Mouse (Mus musculus): Measurements from ENCODE around the gene Xpnpep1. TPM values are rescaled to one million over a fixed set of nuclear protein-coding genes. Genes with fewer than 3 reads are reported as not detected.

Gene Xpnpep1
- polyA plus RNA-seq, 1 experiment from 2014 or later = 168 TPM

GRCm38 (mm10) chr19:53031957-53032371 lies 8.1 kb downstream of the Xpnpep1 start:
- Histone ChIP-seq H3K4me2 (ENCODE audit: low read depth) (no peak overlapping the region), H3K4me1 (ENCODE audit: control insufficient read depth, insufficient read depth, low read length) (no peaks in the 10 kb centered on the region), H3K27me3 (ENCODE audit: control insufficient read depth, insufficient read depth, low read length) (no peaks in the 10 kb centered on the region), H3K36me3 (ENCODE audit: control insufficient read depth, insufficient read depth, low read length) (no peaks in the 10 kb centered on the region), H3K9me3 (ENCODE audit: control insufficient read depth, low read length) (no peaks in the 10 kb centered on the region), H3K27ac (ENCODE audit: low read depth, low read length) (no peak overlapping the region), H3K9ac (ENCODE audit: low read length) (no peak overlapping the region), H3K4me3 (ENCODE audit: low read depth, low read length) (no peak overlapping the region)
- DNase-seq (ENCODE audit: low spot score) = no peak
- 84% methylated on average over 7 of the region's 8 CpGs for WGBS
- no peak for ATAC-seq (ENCODE audit: insufficient read depth, low FRiP score, low TSS enrichment)

GRCm38 (mm10) chr19:53030279-53030678 lies 9.7 kb downstream of the Xpnpep1 start:
- H3K9ac ChIP-seq (ENCODE audit: low read length) = no peak overlapping the region
- 0 out of 2 replicates have a peak, but pooled peaks cover 4% of the 10 kb centered on the region for H3K36me3 ChIP-seq (ENCODE audit: control insufficient read depth, insufficient read depth, low read length)
- no peak overlapping the region for H3K4me3 ChIP-seq (ENCODE audit: low read depth, low read length)
- no peak for ATAC-seq (ENCODE audit: insufficient read depth, low FRiP score, low TSS enrichment)
- H3K9me3 ChIP-seq (ENCODE audit: control insufficient read depth, low read length) = no peaks in the 10 kb centered on the region
- no peaks in the 10 kb centered on the region for H3K4me1 ChIP-seq (ENCODE audit: control insufficient read depth, insufficient read depth, low read length)
- DNase-seq (ENCODE audit: low spot score) = no peak
- no peaks in the 10 kb centered on the region for H3K27me3 ChIP-seq (ENCODE audit: control insufficient read depth, insufficient read depth, low read length)
- H3K4me2 ChIP-seq (ENCODE audit: low read depth) = no peak overlapping the region
- WGBS = 99% methylated on average over 6 of the region's 6 CpGs
- H3K27ac ChIP-seq (ENCODE audit: low read depth, low read length) = no peak overlapping the region

GRCm38 (mm10) chr19:53029686-53030085 lies 10.3 kb downstream of the Xpnpep1 start:
- DNase-seq (ENCODE audit: low spot score) = no peak
- 94% methylated on average over 5 of the region's 5 CpGs for WGBS
- Histone ChIP-seq H3K27ac (ENCODE audit: low read depth, low read length) (no peak overlapping the region), H3K36me3 (ENCODE audit: control insufficient read depth, insufficient read depth, low read length) (0 out of 2 replicates have a peak, but pooled peaks cover 4% of the 10 kb centered on the region), H3K4me2 (ENCODE audit: low read depth) (no peak overlapping the region), H3K27me3 (ENCODE audit: control insufficient read depth, insufficient read depth, low read length) (no peaks in the 10 kb centered on the region), H3K9me3 (ENCODE audit: control insufficient read depth, low read length) (no peaks in the 10 kb centered on the region), H3K9ac (ENCODE audit: low read length) (no peak overlapping the region), H3K4me3 (ENCODE audit: low read depth, low read length) (no peak overlapping the region), H3K4me1 (ENCODE audit: control insufficient read depth, insufficient read depth, low read length) (no peaks in the 10 kb centered on the region)
- no peak for ATAC-seq (ENCODE audit: insufficient read depth, low FRiP score, low TSS enrichment)

- no peak overlapping the region for H3K4me3 ChIP-seq (ENCODE audit: low read depth, low read length)
- H3K9me3 ChIP-seq (ENCODE audit: control insufficient read depth, low read length) = no peaks in the 10 kb centered on the region
- WGBS = 89% methylated on average over 7 of the region's 7 CpGs
- no peaks in the 10 kb centered on the region for H3K27me3 ChIP-seq (ENCODE audit: control insufficient read depth, insufficient read depth, low read length)
- no peak overlapping the region for H3K9ac ChIP-seq (ENCODE audit: low read length)
- no peak for ATAC-seq (ENCODE audit: insufficient read depth, low FRiP score, low TSS enrichment)
- no peak overlapping the region for H3K27ac ChIP-seq (ENCODE audit: low read depth, low read length)
- H3K4me2 ChIP-seq (ENCODE audit: low read depth) = no peak overlapping the region
- no peaks in the 10 kb centered on the region for H3K4me1 ChIP-seq (ENCODE audit: control insufficient read depth, insufficient read depth, low read length)
- DNase-seq (ENCODE audit: low spot score) = no peak
- 0 out of 2 replicates have a peak, but pooled peaks cover 4% of the 10 kb centered on the region for H3K36me3 ChIP-seq (ENCODE audit: control insufficient read depth, insufficient read depth, low read length)
These were observed 11.0 kb downstream of the Xpnpep1 start for GRCm38 (mm10) chr19:53029045-53029444.

GRCm38 (mm10) chr19:53028216-53028615 lies 11.8 kb downstream of the Xpnpep1 start:
- H3K4me3 ChIP-seq (ENCODE audit: low read depth, low read length) = no peak overlapping the region
- no peaks in the 10 kb centered on the region for H3K9me3 ChIP-seq (ENCODE audit: control insufficient read depth, low read length)

GRCm38 (mm10) chr19:53023189-53023588 lies 16.8 kb downstream of the Xpnpep1 start:
- 0 out of 2 replicates have a peak, but pooled peaks cover 4% of the 10 kb centered on the region for H3K36me3 ChIP-seq (ENCODE audit: control insufficient read depth, insufficient read depth, low read length)
- H3K4me1 ChIP-seq (ENCODE audit: control insufficient read depth, insufficient read depth, low read length) = no peaks in the 10 kb centered on the region
- no peak for ATAC-seq (ENCODE audit: insufficient read depth, low FRiP score, low TSS enrichment)

More at GRCm38 (mm10) chr19:53028216-53028615, 11.8 kb downstream of the Xpnpep1 start:
- Histone ChIP-seq H3K4me1 (ENCODE audit: control insufficient read depth, insufficient read depth, low read length) (no peaks in the 10 kb centered on the region), H3K27ac (ENCODE audit: low read depth, low read length) (no peak overlapping the region), H3K9ac (ENCODE audit: low read length) (no peak overlapping the region), H3K27me3 (ENCODE audit: control insufficient read depth, insufficient read depth, low read length) (no peaks in the 10 kb centered on the region), H3K36me3 (ENCODE audit: control insufficient read depth, insufficient read depth, low read length) (0 out of 2 replicates have a peak, but pooled peaks cover 4% of the 10 kb centered on the region), H3K4me2 (ENCODE audit: low read depth) (no peak overlapping the region)
- no peak for DNase-seq (ENCODE audit: low spot score)
- ATAC-seq (ENCODE audit: insufficient read depth, low FRiP score, low TSS enrichment) = no peak
- 93% methylated on average over 12 of the region's 12 CpGs for WGBS

GRCm38 (mm10) chr19:53022037-53022614 lies 17.9 kb downstream of the Xpnpep1 start:
- no peak for ATAC-seq (ENCODE audit: insufficient read depth, low FRiP score, low TSS enrichment)
- 0 out of 2 replicates have a peak, but pooled peaks cover 4% of the 10 kb centered on the region for H3K36me3 ChIP-seq (ENCODE audit: control insufficient read depth, insufficient read depth, low read length)
- DNase-seq (ENCODE audit: low spot score) = no peak
- no peaks in the 10 kb centered on the region for H3K9me3 ChIP-seq (ENCODE audit: control insufficient read depth, low read length)
- H3K27ac ChIP-seq (ENCODE audit: low read depth, low read length) = no peak overlapping the region
- H3K27me3 ChIP-seq (ENCODE audit: control insufficient read depth, insufficient read depth, low read length) = no peaks in the 10 kb centered on the region
- H3K4me3 ChIP-seq (ENCODE audit: low read depth, low read length) = no peak overlapping the region
- no peak overlapping the region for H3K9ac ChIP-seq (ENCODE audit: low read length)
- 87% methylated on average over 8 of the region's 8 CpGs for WGBS
- no peak overlapping the region for H3K4me2 ChIP-seq (ENCODE audit: low read depth)
- no peaks in the 10 kb centered on the region for H3K4me1 ChIP-seq (ENCODE audit: control insufficient read depth, insufficient read depth, low read length)

More at GRCm38 (mm10) chr19:53023189-53023588, 16.8 kb downstream of the Xpnpep1 start:
- DNase-seq (ENCODE audit: low spot score) = no peak
- no peaks in the 10 kb centered on the region for H3K27me3 ChIP-seq (ENCODE audit: control insufficient read depth, insufficient read depth, low read length)
- H3K9me3 ChIP-seq (ENCODE audit: control insufficient read depth, low read length) = no peaks in the 10 kb centered on the region
- no peak overlapping the region for H3K4me3 ChIP-seq (ENCODE audit: low read depth, low read length)
- no peak overlapping the region for H3K27ac ChIP-seq (ENCODE audit: low read depth, low read length)
- H3K9ac ChIP-seq (ENCODE audit: low read length) = no peak overlapping the region
- H3K4me2 ChIP-seq (ENCODE audit: low read depth) = no peak overlapping the region
- WGBS = 67% methylated on average over 10 of the region's 10 CpGs

- Histone ChIP-seq H3K9me3 (ENCODE audit: control insufficient read depth, low read length) (no peaks in the 10 kb centered on the region), H3K9ac (ENCODE audit: low read length) (no peak overlapping the region), H3K4me2 (ENCODE audit: low read depth) (no peak overlapping the region), H3K4me3 (ENCODE audit: low read depth, low read length) (no peak overlapping the region), H3K27me3 (ENCODE audit: control insufficient read depth, insufficient read depth, low read length) (no peaks in the 10 kb centered on the region), H3K27ac (ENCODE audit: low read depth, low read length) (no peak overlapping the region), H3K4me1 (ENCODE audit: control insufficient read depth, insufficient read depth, low read length) (no peaks in the 10 kb centered on the region), H3K36me3 (ENCODE audit: control insufficient read depth, insufficient read depth, low read length) (0 out of 2 replicates have a peak, but pooled peaks cover 2% of the 10 kb centered on the region)
- WGBS = 80% methylated on average over 10 of the region's 10 CpGs
- ATAC-seq (ENCODE audit: insufficient read depth, low FRiP score, low TSS enrichment) = no peak
- no peak for DNase-seq (ENCODE audit: low spot score)
These were observed 18.5 kb downstream of the Xpnpep1 start for GRCm38 (mm10) chr19:53021537-53021936.
